Mouse (Mus musculus): ENCODE data around the gene Cd79a. TPM values are rescaled to one million over a fixed set of nuclear protein-coding genes. Genes with fewer than 3 reads are reported as not detected.
A peak's percentile ranks its signal among the peaks of the same experiment; 100 is the strongest.

The Cd79a gene
- polyA plus RNA-seq, 2 experiments: 1.0 to 2.0 TPM

DNA sequence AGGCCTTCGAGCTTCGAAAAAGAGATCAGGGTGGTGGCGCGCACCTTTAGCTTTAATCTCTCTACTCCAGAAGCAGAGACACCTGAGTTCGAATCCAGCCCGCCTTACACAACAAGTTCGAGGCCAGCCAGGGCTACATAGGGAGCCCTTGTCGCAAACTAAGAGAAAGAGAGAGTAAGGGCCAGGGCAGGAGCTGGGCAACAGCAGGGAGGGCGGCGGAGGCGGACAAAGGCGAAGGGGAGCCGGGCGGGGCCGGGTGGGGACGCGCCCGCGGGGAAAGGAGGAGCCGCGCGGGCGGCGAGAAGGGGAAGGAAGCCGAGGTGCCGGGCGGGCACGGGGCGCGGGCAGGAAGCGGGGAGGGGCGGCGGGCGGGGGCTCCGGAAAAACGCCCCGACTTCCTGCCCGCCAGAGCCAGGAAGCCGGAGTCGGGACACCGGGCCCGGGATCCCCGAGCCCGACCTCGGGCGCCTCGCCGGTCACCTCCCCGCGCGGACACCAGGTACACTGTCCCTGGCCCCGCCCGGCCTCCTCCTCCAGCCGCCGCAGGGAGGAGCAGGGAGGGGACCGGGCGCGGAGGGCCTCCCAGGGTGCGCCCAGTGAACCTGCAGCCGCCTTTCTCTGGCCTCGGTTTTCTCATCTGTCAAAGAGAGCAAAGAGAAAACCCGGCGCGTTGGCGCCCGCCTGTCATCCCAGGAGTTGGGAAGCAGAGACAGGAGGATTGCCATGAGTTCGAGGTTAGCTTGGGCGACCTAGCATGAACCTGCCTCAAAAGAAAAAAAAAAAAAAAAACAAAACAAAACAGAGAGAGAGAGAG is 5.7 kb downstream of the Cd79a start, which contains the start of gene Arhgef1:
Arhgef1 (plus strand) TSS at position 283 of the 814 bp plus-strand sequence.
- H3K4me1 ChIP-seq (replicated peaks; ENCODE audit: control insufficient read depth in 2 of 2, insufficient read depth in 2 of 2, low read length in 1 of 2): peaks cover 23 to 39% of the 10 kb centered on the region in 2 experiments
- H3K4me3 ChIP-seq (ENCODE audit: insufficient read depth in 1 of 2, low read depth in 2 of 2, low read length in 2 of 2): peak within 1 kb of the TSS; percentile 74 to 81
- DNase-seq (ENCODE audit: low read depth in 3 of 3, low spot score in 3 of 3): peak; percentile 52 to 66 (median 56)
- H3K27me3 ChIP-seq (ENCODE audit: control insufficient read depth, insufficient read depth, low read length): no peaks in the 10 kb centered on the region
- H3K36me3 ChIP-seq (replicated peaks; ENCODE audit: control insufficient read depth, insufficient read depth, low read depth): no peaks in the 10 kb centered on the region
- peak within 1 kb of the TSS; percentile 80 for H3K9ac ChIP-seq (replicated peaks)
- peak within 1 kb of the TSS; percentile 91 for H3K27ac ChIP-seq
- peak; percentile 62 for ATAC-seq (ENCODE audit: insufficient read depth)
- peak within 1 kb of the TSS; percentile 87 for H3K4me2 ChIP-seq (ENCODE audit: low read depth)
- no peaks in the 10 kb centered on the region for H3K9me3 ChIP-seq (ENCODE audit: control insufficient read depth, low read length)
- TF ChIP-seq EP300 (IDR thresholded peaks at IDR 0.05; ENCODE audit: low read depth): no peak
- 2% methylated on average over 65 of the region's 68 CpGs for WGBS (ENCODE audit: insufficient replicate concordance)

GRCm38 (mm10) chr7:24903444-24903825 is 6.3 kb downstream of the Cd79a start:
- peak overlapping the region; percentile 80 for H3K9ac ChIP-seq (replicated peaks)
- TF ChIP-seq EP300 (IDR thresholded peaks at IDR 0.05; ENCODE audit: low read depth): no peak
- TF ChIP-seq CTCF (IDR thresholded peaks at IDR 0.05; ENCODE audit: low read depth): no peak
- H3K4me3 ChIP-seq (ENCODE audit: insufficient read depth in 1 of 2, low read depth in 2 of 2, low read length in 2 of 2): peak overlapping the region; percentile 74 to 81
- H3K36me3 ChIP-seq (replicated peaks; ENCODE audit: control insufficient read depth, insufficient read depth, low read depth): no peaks in the 10 kb centered on the region
- H3K4me1 ChIP-seq (replicated peaks; ENCODE audit: control insufficient read depth in 2 of 2, insufficient read depth in 2 of 2, low read length in 1 of 2): peaks cover 23 to 39% of the 10 kb centered on the region in 2 experiments
- no peaks in the 10 kb centered on the region for H3K9me3 ChIP-seq (ENCODE audit: control insufficient read depth, low read length)
- WGBS (ENCODE audit: insufficient replicate concordance): 7% methylated on average over 10 of the region's 10 CpGs
- ATAC-seq (ENCODE audit: insufficient read depth) (no peak), DNase-seq (ENCODE audit: low read depth in 3 of 3, low spot score in 3 of 3) (no peak)
- peak overlapping the region; percentile 87 for H3K4me2 ChIP-seq (ENCODE audit: low read depth)
- H3K27me3 ChIP-seq (ENCODE audit: control insufficient read depth, insufficient read depth, low read length): no peaks in the 10 kb centered on the region
- peak overlapping the region; percentile 91 for H3K27ac ChIP-seq

GRCm38 (mm10) chr7:24904070-24904483 is 6.9 kb downstream of the Cd79a start:
- H3K4me3 ChIP-seq (ENCODE audit: insufficient read depth in 1 of 2, low read depth in 2 of 2, low read length in 2 of 2): peak overlapping the region; percentile 74 to 87
- no peaks in the 10 kb centered on the region for H3K36me3 ChIP-seq (replicated peaks; ENCODE audit: control insufficient read depth, insufficient read depth, low read depth)
- H3K9ac ChIP-seq (replicated peaks): peak overlapping the region; percentile 87
- H3K9me3 ChIP-seq (ENCODE audit: control insufficient read depth, low read length): no peaks in the 10 kb centered on the region
- H3K27ac ChIP-seq: peak overlapping the region; percentile 91
- H3K4me2 ChIP-seq (ENCODE audit: low read depth): peak overlapping the region; percentile 87
- H3K4me1 ChIP-seq (replicated peaks; ENCODE audit: control insufficient read depth in 2 of 2, insufficient read depth in 2 of 2, low read length in 1 of 2): peaks cover 23 to 39% of the 10 kb centered on the region in 2 experiments
- peak; percentile 97 for DNase-seq (ENCODE audit: low read depth in 3 of 3, low spot score in 3 of 3)
- under 1% methylated on average over 30 of the region's 30 CpGs for WGBS (ENCODE audit: insufficient replicate concordance)
- no peaks in the 10 kb centered on the region for H3K27me3 ChIP-seq (ENCODE audit: control insufficient read depth, insufficient read depth, low read length)
- peak; percentile 93 for ATAC-seq (ENCODE audit: insufficient read depth)
- no peak for TF ChIP-seq EP300 (IDR thresholded peaks at IDR 0.05; ENCODE audit: low read depth)
- TF ChIP-seq CTCF (IDR thresholded peaks at IDR 0.05; ENCODE audit: low read depth): peak; percentile 90

- WGBS (ENCODE audit: insufficient replicate concordance): 8% methylated on average over 3 of the region's 3 CpGs
- Histone ChIP-seq H3K4me1 (replicated peaks; ENCODE audit: control insufficient read depth in 2 of 2, insufficient read depth in 2 of 2, low read length in 1 of 2) (peaks cover 23 to 39% of the 10 kb centered on the region in 2 experiments), H3K9ac (replicated peaks) (peak overlapping the region; percentile 87), H3K27ac (peak overlapping the region; percentile 84), H3K27me3 (ENCODE audit: control insufficient read depth, insufficient read depth, low read length) (no peaks in the 10 kb centered on the region), H3K4me3 (ENCODE audit: insufficient read depth in 1 of 2, low read depth in 2 of 2, low read length in 2 of 2) (peak overlapping the region; percentile 74 to 87), H3K36me3 (replicated peaks; ENCODE audit: control insufficient read depth, insufficient read depth, low read depth) (no peaks in the 10 kb centered on the region), H3K9me3 (ENCODE audit: control insufficient read depth, low read length) (no peaks in the 10 kb centered on the region), H3K4me2 (ENCODE audit: low read depth) (peak overlapping the region; percentile 87)
- TF ChIP-seq CTCF (IDR thresholded peaks at IDR 0.05; ENCODE audit: low read depth) (peak; percentile 96), EP300 (IDR thresholded peaks at IDR 0.05; ENCODE audit: low read depth) (no peak)
- DNase-seq (ENCODE audit: low read depth in 3 of 3, low spot score in 3 of 3): peak; percentile 73 to 79 (median 73)
- 0 out of 2 replicates have a peak, but pooled peaks have one; percentile 12 for ATAC-seq (ENCODE audit: insufficient read depth)
These were observed 7.8 kb downstream of the Cd79a start for GRCm38 (mm10) chr7:24904936-24905335.

GRCm38 (mm10) chr7:24906551-24906950 is 9.4 kb downstream of the Cd79a start:
- H3K36me3 ChIP-seq (replicated peaks; ENCODE audit: control insufficient read depth, insufficient read depth, low read depth): no peaks in the 10 kb centered on the region
- TF ChIP-seq CTCF (IDR thresholded peaks at IDR 0.05; ENCODE audit: low read depth) (no peak), EP300 (IDR thresholded peaks at IDR 0.05; ENCODE audit: low read depth) (no peak)
- ATAC-seq (ENCODE audit: insufficient read depth) (no peak), DNase-seq (ENCODE audit: low read depth in 3 of 3, low spot score in 3 of 3) (no peak)
- H3K9ac ChIP-seq (replicated peaks): 0 out of 2 replicates have a peak overlapping the region, but pooled peaks have one; percentile 23
- no peak overlapping the region for H3K4me3 ChIP-seq (ENCODE audit: insufficient read depth in 1 of 2, low read depth in 2 of 2, low read length in 2 of 2)
- H3K4me1 ChIP-seq (replicated peaks; ENCODE audit: control insufficient read depth in 2 of 2, insufficient read depth in 2 of 2, low read length in 1 of 2): peaks cover 23 to 39% of the 10 kb centered on the region in 2 experiments
- H3K9me3 ChIP-seq (ENCODE audit: control insufficient read depth, low read length): no peaks in the 10 kb centered on the region
- H3K4me2 ChIP-seq (ENCODE audit: low read depth): peak overlapping the region; percentile 38
- H3K27me3 ChIP-seq (ENCODE audit: control insufficient read depth, insufficient read depth, low read length): no peaks in the 10 kb centered on the region
- H3K27ac ChIP-seq: no peak overlapping the region
- WGBS (ENCODE audit: insufficient replicate concordance): 20% methylated on average over 6 of the region's 6 CpGs
